Mouse (Mus musculus) kidney, postnatal 36 days (tissue): Measurements from ENCODE around the gene BC017158.

Source experiments
- DNase-seq, 2 experiments: peaks; one replicate each; pipeline ENCODE4 v3.0.0; 2021 to 2022; ENCODE audit warnings: mixed read lengths in 2 of 2

The BC017158 gene

DNA sequence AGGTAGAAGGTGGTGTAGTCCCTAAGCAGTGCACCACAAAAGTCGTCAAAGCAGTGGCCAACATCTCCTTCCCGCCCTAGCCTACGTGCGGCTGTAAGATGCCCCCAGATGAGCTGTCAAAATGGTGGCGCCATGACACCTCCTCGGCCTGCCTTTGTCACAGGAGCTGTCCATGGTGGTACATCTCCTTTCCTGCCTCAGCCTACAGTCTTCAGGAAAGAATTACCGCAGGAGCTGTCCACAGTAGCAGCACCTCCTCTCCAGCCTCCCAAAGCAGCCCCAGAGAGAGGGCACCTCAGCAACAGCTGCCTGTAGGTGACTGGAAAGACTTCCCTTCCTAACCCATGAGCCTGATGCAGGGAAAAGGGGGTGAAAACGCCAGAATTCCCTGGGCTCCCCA is 66.2 kb downstream of the BC017158 start:
- peak in 1 of 2 experiments; percentile 32 for DNase-seq
